9 mouse cellular contexts compared by ENCODE assay signal in genomic region chr19:15982926-15983738, GRCm38 (mm10). TPM values are rescaled to one million over a fixed set of nuclear protein-coding genes. Genes with fewer than 3 reads are reported as not detected.
DNase-seq lines count a peak whose midpoint lies in the region; ATAC-seq and TF ChIP-seq lines count a peak whose summit lies in the region.
"Had no signal": no experiment of that assay in that cellular context is flagged by ENCODE, and none has a peak within 500 bp of the region (broad histone marks: within the 10 kb centered on the region; RNA-seq: fewer than 3 reads in every experiment).

No protein-coding gene starts in this region.

- peak; percentile 17 for DNase-seq in lung, postnatal 0 days (ENCODE audit: low spot score)
- no peak for DNase-seq in lung, postnatal 36 days
- peak; percentile 63 for DNase-seq in forebrain, embryonic 11.5 days (ENCODE audit: low spot score)
- DNase-seq in liver, embryonic 14.5 days (ENCODE audit: low read depth in 3 of 3, low spot score in 3 of 3), result no peak
- no peak for DNase-seq in spleen, adult 18-20 months
- no peak for DNase-seq in adrenal gland, postnatal 4 days (ENCODE audit: low spot score in 2 of 2)
- DNase-seq in ovary, postnatal 14 days (ENCODE audit: low spot score), result no peak

- H3K27ac ChIP-seq in lung, postnatal 0 days (ENCODE audit: low read length), result no peak overlapping the region
- no peak overlapping the region for H3K27ac ChIP-seq in forebrain, embryonic 11.5 days (ENCODE audit: low read depth, low read length)
- H3K27ac ChIP-seq in liver, embryonic 14.5 days, result no peak overlapping the region
- H3K27ac ChIP-seq: heart, embryonic 15.5 days; layer of hippocampus, adult 2 months had no signal

- H3K9me3 ChIP-seq in lung, postnatal 0 days (ENCODE audit: low read length), result no peaks in the 10 kb centered on the region
- H3K9me3 ChIP-seq in forebrain, embryonic 11.5 days (ENCODE audit: control insufficient read depth, low read length), result no peaks in the 10 kb centered on the region
- H3K9me3 ChIP-seq in liver, embryonic 14.5 days (ENCODE audit: control insufficient read depth, low read length), result no peaks in the 10 kb centered on the region
- H3K9me3 ChIP-seq: heart, embryonic 15.5 days had no signal

- H3K4me2 ChIP-seq in lung, postnatal 0 days (replicated peaks; ENCODE audit: low read depth, low read length), result no peak overlapping the region
- peak overlapping the region; percentile 37 for H3K4me2 ChIP-seq in forebrain, embryonic 11.5 days (ENCODE audit: low read depth, low read length, severe bottlenecking)
- H3K4me2 ChIP-seq in liver, embryonic 14.5 days (ENCODE audit: low read depth), result peak overlapping the region; percentile 94

- H3K36me3 ChIP-seq in lung, postnatal 0 days (ENCODE audit: insufficient read depth, low read length), result no peaks in the 10 kb centered on the region
- H3K36me3 ChIP-seq in forebrain, embryonic 11.5 days (ENCODE audit: control insufficient read depth, insufficient read depth, low read length), result no peaks in the 10 kb centered on the region
- no peaks in the 10 kb centered on the region for H3K36me3 ChIP-seq in liver, embryonic 14.5 days (replicated peaks; ENCODE audit: control insufficient read depth, insufficient read depth, low read depth)

- H3K4me1 ChIP-seq in lung, postnatal 0 days (ENCODE audit: insufficient read depth, low read depth, low read length), result no peaks in the 10 kb centered on the region; the same call in 1 of the 2 replicates
- 0 out of 2 replicates have a peak, but pooled peaks cover 6% of the 10 kb centered on the region for H3K4me1 ChIP-seq in forebrain, embryonic 11.5 days (replicated peaks; ENCODE audit: control insufficient read depth, insufficient read depth, low read length)
- H3K4me1 ChIP-seq in liver, embryonic 14.5 days (replicated peaks; ENCODE audit: control insufficient read depth in 2 of 2, insufficient read depth in 2 of 2, low read length in 1 of 2), result peaks cover 3 to 8% of the 10 kb centered on the region in 2 experiments; a peak in 3 of 4 replicates

- TF ChIP-seq CTCF in lung, postnatal 0 days (IDR thresholded peaks at IDR 0.05), result no peak
- no peak for TF ChIP-seq CTCF in liver, embryonic 14.5 days (IDR thresholded peaks at IDR 0.05; ENCODE audit: low read depth)

- no peak for ATAC-seq in lung, postnatal 0 days
- 0 out of 2 replicates have a peak, but pooled peaks have one; percentile 37 for ATAC-seq in forebrain, embryonic 11.5 days (replicated peaks; ENCODE audit: low FRiP score)
- ATAC-seq in liver, embryonic 14.5 days (ENCODE audit: insufficient read depth), result no peak

- no peak for TF ChIP-seq EP300 in lung, postnatal 0 days (IDR thresholded peaks at IDR 0.05)
- no peak for TF ChIP-seq EP300 in liver, embryonic 14.5 days (IDR thresholded peaks at IDR 0.05; ENCODE audit: low read depth)

- no peaks in the 10 kb centered on the region for H3K27me3 ChIP-seq in lung, postnatal 0 days (replicated peaks; ENCODE audit: insufficient read depth, low read length)
- H3K27me3 ChIP-seq in forebrain, embryonic 11.5 days (ENCODE audit: control insufficient read depth, insufficient read depth, low read length), result no peaks in the 10 kb centered on the region
- H3K27me3 ChIP-seq in liver, embryonic 14.5 days (ENCODE audit: control insufficient read depth, insufficient read depth, low read length), result no peaks in the 10 kb centered on the region
- H3K27me3 ChIP-seq: heart, embryonic 15.5 days had no signal

- H3K4me3 ChIP-seq in lung, postnatal 0 days (ENCODE audit: low read depth, low read length), result no peak overlapping the region
- peak overlapping the region; percentile 88; the same call in 1 of the 2 replicates for H3K4me3 ChIP-seq in forebrain, embryonic 11.5 days (ENCODE audit: low read depth, low read length)
- no peak overlapping the region for H3K4me3 ChIP-seq in liver, embryonic 14.5 days (ENCODE audit: insufficient read depth in 1 of 2, low read depth in 2 of 2, low read length in 2 of 2)

- 48% methylated on average over 9 of the region's 10 CpGs for WGBS in lung, postnatal 0 days
- WGBS in forebrain, embryonic 11.5 days, result 38% methylated on average over 9 of the region's 10 CpGs
- WGBS in liver, embryonic 14.5 days (ENCODE audit: insufficient replicate concordance), result 66% methylated on average over 9 of the region's 10 CpGs

- no peak overlapping the region for H3K9ac ChIP-seq in lung, postnatal 0 days (replicated peaks; ENCODE audit: low read depth)
- no peak overlapping the region for H3K9ac ChIP-seq in forebrain, embryonic 11.5 days (ENCODE audit: low read length)
- H3K9ac ChIP-seq in liver, embryonic 14.5 days (replicated peaks), result no peak overlapping the region
- H3K9ac ChIP-seq: heart, embryonic 15.5 days had no signal

RNA-seq across cellular contexts. Expression of gene Cep78, which starts 1.7 kb away (rescaled TPM):
- polyA plus RNA-seq in lung, postnatal 0 days (2015; fragmentation: Nextera tagmentation; extraction: Ambion mirVana), result 10.4 and 12.3 TPM in 2 replicates
- polyA plus RNA-seq in forebrain, embryonic 11.5 days (2014; fragmentation: Nextera tagmentation; extraction: Ambion mirVana), result 68.7 TPM in 2 replicates
- polyA plus RNA-seq in liver, embryonic 14.5 days (2012; rRNA removed), result 3.2 and 5.1 TPM in 2 replicates
- 8.7 and 9.8 TPM in 2 replicates for polyA plus RNA-seq in liver, embryonic 14.5 days (2014; fragmentation: Nextera tagmentation; extraction: Ambion mirVana)
- 10 to 100 TPM; 16.2 to 17.2 TPM for total RNA-seq in adrenal gland, postnatal 4 days (2021)

RNA-seq across cellular contexts. Expression of gene Psat1, which starts 36.0 kb away (rescaled TPM):
- polyA plus RNA-seq in lung, postnatal 0 days (2015; fragmentation: Nextera tagmentation; extraction: Ambion mirVana), result 35.2 and 47.8 TPM in 2 replicates
- 137 and 142 TPM in 2 replicates for polyA plus RNA-seq in forebrain, embryonic 11.5 days (2014; fragmentation: Nextera tagmentation; extraction: Ambion mirVana)
- 65.5 and 82.3 TPM in 2 replicates for polyA plus RNA-seq in liver, embryonic 14.5 days (2012; rRNA removed)
- 131 and 148 TPM in 2 replicates for polyA plus RNA-seq in liver, embryonic 14.5 days (2014; fragmentation: Nextera tagmentation; extraction: Ambion mirVana)
- 10 to 100 TPM; 63.3 to 69.9 TPM for total RNA-seq in adrenal gland, postnatal 4 days (2021)

Comparison
In these comparisons a context has a peak if more than half of its experiments do, and no peak if none do; other contexts are left out.
1. DNase-seq: peak in lung, postnatal 0 days (single experiment) and forebrain, embryonic 11.5 days (single experiment); none in lung, postnatal 36 days (single experiment), liver, embryonic 14.5 days (0 of 3), spleen, adult 18-20 months (0 of 2), adrenal gland, postnatal 4 days (0 of 2) and ovary, postnatal 14 days (single experiment).